Mouse (Mus musculus): ENCODE results near the gene Slc25a11. TPM values are rescaled to one million over a fixed set of nuclear protein-coding genes. Genes with fewer than 3 reads are reported as not detected.

Slc25a11 gene
- polyA plus RNA-seq, 1 experiment from 2014 or later = 138 TPM

DNA sequence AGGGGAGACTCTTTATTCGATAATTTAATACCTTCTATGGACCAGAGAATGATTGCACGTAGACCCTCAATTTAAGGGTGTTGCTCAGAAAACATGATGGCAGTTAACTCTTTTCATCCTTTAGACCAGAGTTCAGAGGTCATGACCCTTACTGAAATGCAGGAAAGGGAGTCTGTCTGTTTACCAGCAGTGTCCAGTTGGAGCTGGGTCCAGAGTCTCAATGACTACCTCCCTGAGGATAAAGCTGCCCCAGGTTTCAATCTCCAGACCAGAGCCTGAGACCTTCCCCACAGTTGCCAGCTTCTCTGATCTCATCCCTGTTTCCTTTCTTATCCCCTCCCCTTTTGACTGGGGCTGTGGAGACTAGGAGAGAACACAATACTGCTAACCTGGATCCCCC is 31.3 kb upstream of the Slc25a11 start:
- Histone ChIP-seq H3K4me1 (peaks cover 32% of the 10 kb centered on the region), H3K27me3 (ENCODE audit: poor library complexity, severe bottlenecking) (0 out of 2 replicates have a peak, but pooled peaks cover 3% of the 10 kb centered on the region), H3K27ac (no peak overlapping the region), H3K4me3 (no peak overlapping the region), H3K9me3 (no peaks in the 10 kb centered on the region), H3K36me3 (replicated peaks) (peaks cover 71% of the 10 kb centered on the region)
- WGBS = 81% methylated on average over 2 of the region's 2 CpGs
- no peak for DNase-seq (ENCODE audit: extremely low spot score, low spot score)

DNA sequence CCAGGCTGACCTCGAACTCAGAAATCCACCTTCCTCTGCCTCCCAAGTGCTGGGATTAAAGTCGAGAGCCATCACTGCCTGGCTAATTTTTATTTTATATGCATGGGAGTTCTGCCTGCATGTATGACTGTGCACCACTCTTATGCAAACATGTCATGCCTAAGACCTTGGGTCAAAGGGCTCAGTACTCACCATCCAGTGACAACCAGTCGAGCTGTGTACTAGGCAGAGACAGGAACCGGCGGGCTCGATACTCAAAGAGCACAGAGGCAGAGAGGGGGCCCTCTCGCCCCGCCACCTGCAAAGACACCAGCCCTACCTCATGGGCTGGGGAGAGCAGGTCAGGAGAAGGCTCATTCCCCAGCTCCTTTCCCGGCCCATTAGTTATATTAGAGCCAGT is 30.8 kb upstream of the Slc25a11 start:
- no peaks in the 10 kb centered on the region for H3K9me3 ChIP-seq
- H3K4me1 ChIP-seq = peaks cover 29% of the 10 kb centered on the region
- H3K27ac ChIP-seq = no peak overlapping the region
- peaks cover 67% of the 10 kb centered on the region for H3K36me3 ChIP-seq (replicated peaks)
- 0 out of 2 replicates have a peak, but pooled peaks cover 3% of the 10 kb centered on the region for H3K27me3 ChIP-seq (ENCODE audit: poor library complexity, severe bottlenecking)
- no peak overlapping the region for H3K4me3 ChIP-seq
- 78% methylated on average over 9 of the region's 9 CpGs for WGBS
- no peak for DNase-seq (ENCODE audit: extremely low spot score, low spot score)

DNA sequence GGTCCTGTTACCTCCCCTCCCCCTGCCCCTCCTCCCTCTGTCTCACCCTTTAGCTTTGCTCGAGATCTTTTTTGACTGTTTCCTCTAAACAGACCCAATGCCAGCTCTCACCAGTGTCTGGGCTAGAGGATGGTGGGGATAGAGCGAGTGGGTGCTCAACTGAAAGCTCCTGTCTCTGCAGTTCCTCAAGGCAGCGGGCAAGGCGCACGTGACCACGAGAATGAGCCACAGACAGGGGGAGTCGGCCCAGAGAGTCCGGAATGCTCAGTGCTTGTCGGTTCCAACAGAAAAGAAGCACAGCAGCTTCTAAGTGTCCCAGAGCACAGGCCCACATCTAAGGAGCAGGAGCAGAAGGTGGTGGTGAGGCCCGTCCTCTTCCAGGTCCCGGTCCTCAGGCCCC is 27.2 kb upstream of the Slc25a11 start:
- Histone ChIP-seq H3K9me3 (no peaks in the 10 kb centered on the region), H3K36me3 (replicated peaks) (peaks cover 63% of the 10 kb centered on the region), H3K27ac (no peak overlapping the region), H3K27me3 (ENCODE audit: poor library complexity, severe bottlenecking) (no peaks in the 10 kb centered on the region), H3K4me1 (peaks cover 30% of the 10 kb centered on the region), H3K4me3 (no peak overlapping the region)
- DNase-seq (ENCODE audit: extremely low spot score, low spot score) = no peak
- 74% methylated on average over 11 of the region's 11 CpGs for WGBS

- H3K4me1 ChIP-seq = peaks cover 31% of the 10 kb centered on the region
- H3K36me3 ChIP-seq (replicated peaks) = peaks cover 59% of the 10 kb centered on the region
- H3K9me3 ChIP-seq = no peaks in the 10 kb centered on the region
- no peak overlapping the region for H3K27ac ChIP-seq
- WGBS = 69% methylated on average over 6 of the region's 6 CpGs
- H3K27me3 ChIP-seq (ENCODE audit: poor library complexity, severe bottlenecking) = no peaks in the 10 kb centered on the region
- H3K4me3 ChIP-seq = no peak overlapping the region
- no peak for DNase-seq (ENCODE audit: extremely low spot score, low spot score)
Observed at GRCm38 (mm10) chr11:70674014-70674413, 26.7 kb upstream of the Slc25a11 start.

DNA sequence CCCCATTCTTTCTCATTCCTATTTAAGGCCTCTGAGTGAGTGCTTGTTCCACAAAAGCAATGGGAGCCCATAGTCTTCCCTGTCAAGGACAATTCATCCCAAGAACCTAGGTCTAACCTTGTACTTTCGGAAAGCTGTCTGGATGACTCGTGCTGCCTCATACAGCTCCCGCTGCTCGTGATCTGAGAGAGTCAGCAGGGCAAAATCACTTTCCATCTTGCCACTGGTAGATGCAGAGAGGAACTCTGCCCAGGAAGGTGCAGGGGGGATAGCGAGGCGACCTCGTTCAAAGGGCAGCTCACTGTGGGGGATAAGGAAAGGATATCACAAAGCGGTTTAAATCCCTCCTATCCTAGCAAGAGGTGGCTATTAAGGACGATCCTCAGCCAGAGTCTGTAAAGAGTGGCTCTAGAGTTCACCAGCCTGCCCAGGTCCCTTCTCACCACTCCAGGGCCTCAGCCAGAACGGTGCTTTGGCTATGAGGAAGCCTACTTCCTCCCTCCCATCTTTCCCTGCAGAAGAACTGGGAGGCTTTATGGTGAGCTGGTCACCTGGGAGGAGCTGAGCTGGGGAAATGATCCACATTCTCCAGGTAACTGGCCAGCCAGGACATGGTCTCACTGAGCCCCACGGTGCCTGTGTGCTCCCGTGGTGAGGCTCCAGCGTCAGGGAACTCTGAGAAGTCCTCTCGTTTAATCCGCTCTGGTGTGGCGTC is 24.2 kb upstream of the Slc25a11 start:
- DNase-seq (ENCODE audit: extremely low spot score, low spot score) = no peak
- H3K4me1 ChIP-seq = peaks cover 47% of the 10 kb centered on the region
- 77% methylated on average over 16 of the region's 16 CpGs for WGBS
- H3K27me3 ChIP-seq (ENCODE audit: poor library complexity, severe bottlenecking) = no peaks in the 10 kb centered on the region
- peaks cover 58% of the 10 kb centered on the region for H3K36me3 ChIP-seq (replicated peaks)
- no peaks in the 10 kb centered on the region for H3K9me3 ChIP-seq
- H3K27ac ChIP-seq = no peak overlapping the region
- peak overlapping the region; percentile 72; the same call in 1 of the 2 replicates for H3K4me3 ChIP-seq

- DNase-seq (ENCODE audit: extremely low spot score, low spot score) = no peak
- 41% methylated on average over 14 of the region's 14 CpGs for WGBS
- peaks cover 47% of the 10 kb centered on the region for H3K4me1 ChIP-seq
- H3K4me3 ChIP-seq = peak overlapping the region; percentile 72
- H3K9me3 ChIP-seq = no peaks in the 10 kb centered on the region
- H3K27ac ChIP-seq = peak overlapping the region; percentile 96
- peaks cover 58% of the 10 kb centered on the region for H3K36me3 ChIP-seq (replicated peaks)
- H3K27me3 ChIP-seq (ENCODE audit: poor library complexity, severe bottlenecking) = no peaks in the 10 kb centered on the region
Observed at GRCm38 (mm10) chr11:70670483-70670882, 23.2 kb upstream of the Slc25a11 start.

GRCm38 (mm10) chr11:70669582-70670345 is 22.5 kb upstream of the Slc25a11 start:
- under 1% methylated on average over 31 of the region's 31 CpGs for WGBS
- peak; percentile 82 for DNase-seq (ENCODE audit: extremely low spot score, low spot score)
- no peaks in the 10 kb centered on the region for H3K9me3 ChIP-seq
- peaks cover 59% of the 10 kb centered on the region for H3K36me3 ChIP-seq (replicated peaks)
- no peaks in the 10 kb centered on the region for H3K27me3 ChIP-seq (ENCODE audit: poor library complexity, severe bottlenecking)
- H3K4me3 ChIP-seq = peak overlapping the region; percentile 72
- H3K4me1 ChIP-seq = peaks cover 47% of the 10 kb centered on the region
- H3K27ac ChIP-seq = peak overlapping the region; percentile 96

- Histone ChIP-seq H3K27me3 (ENCODE audit: poor library complexity, severe bottlenecking) (no peaks in the 10 kb centered on the region), H3K4me1 (peaks cover 47% of the 10 kb centered on the region), H3K36me3 (replicated peaks) (peaks cover 60% of the 10 kb centered on the region), H3K9me3 (no peaks in the 10 kb centered on the region), H3K27ac (peak within 1 kb of the TSS; percentile 96), H3K4me3 (peak within 1 kb of the TSS; percentile 72)
- under 1% methylated on average over 44 of the region's 44 CpGs for WGBS
- DNase-seq (ENCODE audit: extremely low spot score, low spot score) = peak; percentile 96
Observed at GRCm38 (mm10) chr11:70668771-70669505, 21.7 kb upstream of the Slc25a11 start, which contains the start of gene Spag7. TSS of gene Spag7 (minus strand) at chr11:70669416.

DNA sequence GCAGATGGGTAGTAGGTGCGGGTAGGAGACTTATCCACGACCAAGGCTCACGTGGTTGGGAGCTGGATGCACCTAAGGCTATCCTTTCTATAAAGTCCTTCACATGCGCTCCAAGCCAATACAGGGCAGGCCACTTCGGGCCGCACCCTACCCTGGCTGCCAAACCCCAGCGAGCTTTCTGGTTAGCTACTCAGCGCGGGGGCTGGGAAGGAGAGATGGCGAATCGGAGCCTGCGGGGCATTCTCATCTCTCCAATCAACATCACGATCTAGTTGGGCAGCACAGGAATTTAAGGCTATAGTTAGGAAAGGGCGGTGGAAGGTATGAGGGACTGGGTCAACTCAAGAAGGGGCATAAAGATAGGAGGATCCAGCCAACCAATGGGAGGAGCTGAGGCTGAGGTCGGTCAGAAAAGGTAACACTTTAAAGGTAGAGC is 21.1 kb upstream of the Slc25a11 start:
- Histone ChIP-seq H3K9me3 (no peaks in the 10 kb centered on the region), H3K27ac (peak overlapping the region; percentile 96), H3K4me3 (peak overlapping the region; percentile 72), H3K4me1 (peaks cover 45% of the 10 kb centered on the region), H3K36me3 (replicated peaks) (peaks cover 61% of the 10 kb centered on the region), H3K27me3 (ENCODE audit: poor library complexity, severe bottlenecking) (no peaks in the 10 kb centered on the region)
- 2% methylated on average over 15 of the region's 15 CpGs for WGBS
- DNase-seq (ENCODE audit: extremely low spot score, low spot score) = no peak

DNA sequence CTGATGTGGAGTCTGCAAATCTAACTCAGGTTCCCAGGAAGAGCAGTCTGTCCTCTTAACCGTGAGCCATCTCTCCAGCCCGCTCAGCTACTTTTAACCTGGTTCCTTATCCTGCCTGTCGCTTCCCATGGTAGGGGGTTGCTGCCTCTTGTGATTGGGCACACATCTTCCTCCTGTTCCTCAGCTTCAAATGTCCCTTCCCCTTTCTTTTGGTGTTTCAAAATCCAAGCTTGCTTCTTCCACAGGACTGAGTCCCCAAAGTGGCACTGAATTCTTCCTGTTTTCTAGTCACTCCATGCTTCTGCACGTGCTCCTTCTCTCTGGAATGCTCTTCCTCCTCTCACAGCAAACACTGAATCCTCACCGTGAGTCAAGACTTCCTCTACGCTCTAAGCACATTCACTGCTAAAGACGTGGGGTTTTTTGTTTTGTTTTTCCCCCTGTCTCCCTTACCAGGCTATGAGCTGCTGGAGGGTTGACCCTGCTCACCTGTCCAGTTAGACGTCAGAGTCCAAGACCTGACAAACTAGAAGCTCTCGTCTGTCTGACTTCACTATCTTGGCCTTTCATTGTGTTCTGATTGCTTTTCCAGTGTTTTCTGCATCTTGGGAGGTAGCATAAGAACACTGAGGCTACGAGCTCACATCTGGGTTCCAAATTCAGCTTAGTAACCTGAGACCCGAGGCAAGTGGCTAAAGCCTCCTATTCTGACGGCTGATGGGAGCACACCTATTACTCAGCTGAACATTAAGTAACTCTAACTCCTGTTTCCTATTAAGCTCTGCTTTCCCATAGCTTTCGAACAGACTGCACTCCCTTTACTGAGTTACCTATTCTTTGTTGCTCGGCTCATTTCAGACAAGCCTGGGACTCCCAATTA is 20.2 kb upstream of the Slc25a11 start:
- Histone ChIP-seq H3K36me3 (replicated peaks) (peaks cover 66% of the 10 kb centered on the region), H3K27ac (peak overlapping the region; percentile 96), H3K9me3 (no peaks in the 10 kb centered on the region), H3K4me3 (peak overlapping the region; percentile 72), H3K4me1 (peaks cover 47% of the 10 kb centered on the region), H3K27me3 (ENCODE audit: poor library complexity, severe bottlenecking) (no peaks in the 10 kb centered on the region)
- WGBS = 75% methylated on average over 14 of the region's 14 CpGs
- DNase-seq (ENCODE audit: extremely low spot score, low spot score) = no peak

GRCm38 (mm10) chr11:70666687-70667086 is 19.4 kb upstream of the Slc25a11 start:
- Histone ChIP-seq H3K27ac (no peak overlapping the region), H3K4me1 (peaks cover 44% of the 10 kb centered on the region), H3K4me3 (no peak overlapping the region), H3K27me3 (ENCODE audit: poor library complexity, severe bottlenecking) (no peaks in the 10 kb centered on the region), H3K36me3 (replicated peaks) (peaks cover 66% of the 10 kb centered on the region), H3K9me3 (no peaks in the 10 kb centered on the region)
- DNase-seq (ENCODE audit: extremely low spot score, low spot score) = no peak
- WGBS = 96% methylated on average over 8 of the region's 8 CpGs

GRCm38 (mm10) chr11:70664741-70665140 is 17.5 kb upstream of the Slc25a11 start:
- H3K36me3 ChIP-seq (replicated peaks) = peaks cover 76% of the 10 kb centered on the region
- H3K27ac ChIP-seq = no peak overlapping the region
- 94% methylated on average over 9 of the region's 9 CpGs for WGBS
- no peak overlapping the region for H3K4me3 ChIP-seq
- H3K4me1 ChIP-seq = peaks cover 25% of the 10 kb centered on the region
- H3K9me3 ChIP-seq = no peaks in the 10 kb centered on the region
- H3K27me3 ChIP-seq (ENCODE audit: poor library complexity, severe bottlenecking) = no peaks in the 10 kb centered on the region
- DNase-seq (ENCODE audit: extremely low spot score, low spot score) = no peak
